Mouse (Mus musculus) urinary bladder, postnatal 4 days (tissue): ENCODE data around the gene Olfr1145.

ENCODE experiments used
- DNase-seq, 2 experiments: peaks; one replicate each; pipeline ENCODE4 v3.0.0; 2021 to 2022; ENCODE audit warnings: low spot score in 2 of 2

Gene Olfr1145

DNA sequence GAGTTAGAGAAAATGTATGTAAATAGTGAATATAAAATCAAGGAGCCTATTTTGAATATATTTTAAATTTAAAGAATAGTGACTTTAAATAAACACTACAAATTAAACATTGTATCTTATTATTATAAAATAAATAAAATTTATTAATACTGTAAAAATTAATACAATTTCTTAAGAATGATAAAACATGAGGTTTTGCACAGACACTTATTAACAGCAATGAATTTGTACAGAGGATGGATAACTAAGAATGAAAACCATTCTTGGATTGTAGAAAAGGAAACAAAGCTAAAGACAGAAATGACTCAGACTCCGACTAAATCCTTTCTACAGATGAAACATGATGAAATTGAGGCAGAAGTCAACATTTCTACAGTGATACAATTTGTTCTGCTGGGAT, at the start of gene Olfr1145:
Gene Olfr1145 (plus strand): TSS at position 301 of the 400 bp plus-strand sequence.
- DNase-seq = no peak

DNA sequence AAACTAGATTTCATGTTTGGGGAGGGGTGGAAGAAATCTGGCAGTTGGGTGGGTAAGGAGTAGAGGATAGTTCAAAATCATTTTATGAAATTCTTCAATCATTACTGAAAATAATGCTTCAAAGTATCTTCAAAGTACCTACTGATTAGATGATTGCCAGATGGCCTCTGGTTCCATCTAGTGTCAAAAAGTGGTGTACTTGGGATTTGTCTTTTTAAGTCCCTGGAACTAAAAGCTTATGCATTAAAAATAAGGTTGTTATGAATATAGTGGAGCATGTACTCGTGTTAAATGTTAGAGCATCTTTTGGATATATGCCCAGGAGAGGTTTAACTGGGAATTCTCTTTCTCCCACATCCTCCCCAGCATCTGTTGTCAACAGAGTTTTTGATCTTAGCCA, 33.5 kb upstream of the Olfr1145 start:
- DNase-seq = no peak

GRCm38 (mm10) chr2:87779183-87779582, 30.4 kb upstream of the Olfr1145 start, which contains the start of gene Olfr152:
TSS of gene Olfr152 (plus strand) at chr2:87779483.
- no peak for DNase-seq

- no peak for DNase-seq
Measured at GRCm38 (mm10) chr2:87800292-87800691, 9.3 kb upstream of the Olfr1145 start, which contains the start of gene Olfr1143. TSS of gene Olfr1143 (plus strand) at chr2:87800592.

- DNase-seq = no peak
Measured at GRCm38 (mm10) chr2:87830233-87830632, 20.6 kb downstream of the Olfr1145 start, which contains the start of gene Olfr1148. TSS of gene Olfr1148 (plus strand) at chr2:87830533.

DNA sequence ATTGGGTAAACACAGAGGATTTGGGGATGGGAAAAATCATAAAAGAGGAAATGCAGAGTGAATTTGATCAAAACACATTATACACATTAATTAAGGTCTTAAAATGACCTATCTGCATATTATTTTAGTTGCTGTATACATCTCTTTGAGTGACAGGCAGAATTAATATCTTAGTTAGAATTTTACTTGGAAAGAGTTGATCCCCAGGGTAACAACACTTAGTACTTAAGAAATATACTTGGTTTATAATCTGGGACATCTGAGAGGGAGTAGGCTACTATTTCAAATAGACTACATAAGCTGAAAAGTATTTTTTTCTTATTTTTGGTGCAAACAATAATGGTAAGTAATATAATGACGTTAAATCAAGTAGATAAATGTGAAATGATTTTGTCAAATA, 34.1 kb downstream of the Olfr1145 start, which contains the start of gene Olfr1150-ps1:
Gene Olfr1150-ps1 (plus strand): TSS at position 301 of the 400 bp plus-strand sequence.
- DNase-seq = no peak

- DNase-seq = no peak
Measured at GRCm38 (mm10) chr2:87855562-87855961, 45.9 kb downstream of the Olfr1145 start, which contains the start of gene Olfr1151. TSS of gene Olfr1151 (plus strand) at chr2:87855862.
